Comparison of ENCODE assay signal across 19 mouse cellular contexts in the genomic region with DNA sequence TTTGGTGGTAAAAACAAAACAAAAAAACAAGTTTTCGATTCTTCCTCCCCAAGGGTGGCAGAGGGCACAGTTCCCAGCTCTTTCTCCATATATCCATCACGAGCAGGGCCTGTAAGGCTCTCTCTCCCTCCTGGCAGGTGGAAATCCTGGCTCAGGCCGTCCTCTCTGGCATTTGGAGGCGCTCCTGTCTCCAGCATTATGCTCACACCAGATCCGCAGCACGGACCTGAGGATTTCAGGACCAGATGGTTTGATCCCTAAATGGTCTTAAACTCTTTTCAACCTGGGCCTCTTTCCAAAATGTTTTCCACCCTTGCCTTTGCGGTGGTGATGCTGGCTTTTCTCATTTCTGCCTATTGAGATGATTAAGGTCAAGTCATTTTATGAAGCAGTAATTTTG. TPM values are rescaled to one million over a fixed set of nuclear protein-coding genes. Genes with fewer than 3 reads are reported as not detected.
A peak's percentile ranks its signal among the peaks of the same experiment; 100 is the strongest.
DNase-seq lines count a peak whose midpoint lies in the region; ATAC-seq and TF ChIP-seq lines count a peak whose summit lies in the region.
"Had no signal": no experiment of that assay in that cellular context is flagged by ENCODE, and none has a peak within 500 bp of the region (broad histone marks: within the 10 kb centered on the region; RNA-seq: fewer than 3 reads in every experiment).

No protein-coding gene starts in this region.

- no peak overlapping the region for H3K9ac ChIP-seq in hindbrain, postnatal 0 days (replicated peaks; ENCODE audit: low read length)
- H3K9ac ChIP-seq in hindbrain, embryonic 11.5 days (ENCODE audit: low read depth, low read length) = no peak overlapping the region
- no peak overlapping the region for H3K9ac ChIP-seq in limb, embryonic 13.5 days
- H3K9ac ChIP-seq: heart, embryonic 15.5 days; lung, embryonic 15.5 days had no signal

- peak; percentile 45; the same call in 1 of the 2 replicates for ATAC-seq in hindbrain, postnatal 0 days
- ATAC-seq in hindbrain, embryonic 11.5 days (ENCODE audit: low FRiP score) = no peak
- ATAC-seq in limb, embryonic 13.5 days (ENCODE audit: low FRiP score, low read depth) = no peak
- ATAC-seq: activated CD4-positive, CD25-positive, alpha-beta regulatory T cell, adult 4 months; inflammation-experienced regulatory T-cells, adult 6 months had no signal

- no peak for TF ChIP-seq POLR2A in brain, embryonic 14.5 days (IDR thresholded peaks at IDR 0.05; ENCODE audit: borderline replicate concordance, extremely low read depth, insufficient read depth, insufficient read length, poor library complexity, severe bottlenecking)

- H3K4me3 ChIP-seq in hindbrain, postnatal 0 days (ENCODE audit: low read length) = no peak overlapping the region
- no peak overlapping the region for H3K4me3 ChIP-seq in hindbrain, embryonic 11.5 days (ENCODE audit: low read depth, low read length)
- H3K4me3 ChIP-seq in limb, embryonic 13.5 days = no peak overlapping the region
- H3K4me3 ChIP-seq: heart, embryonic 15.5 days; lung, embryonic 15.5 days had no signal

- no peaks in the 10 kb centered on the region for H3K27me3 ChIP-seq in hindbrain, postnatal 0 days (ENCODE audit: insufficient read depth, low read length)
- no peaks in the 10 kb centered on the region for H3K27me3 ChIP-seq in hindbrain, embryonic 11.5 days (ENCODE audit: control insufficient read depth, insufficient read depth, low read length)
- H3K27me3 ChIP-seq in limb, embryonic 13.5 days = peaks cover 43% of the 10 kb centered on the region
- H3K27me3 ChIP-seq: heart, embryonic 15.5 days; lung, embryonic 15.5 days had no signal

- peak; percentile 47 for DNase-seq in hindbrain, postnatal 0 days (ENCODE audit: low spot score)
- DNase-seq in hindbrain, embryonic 11.5 days (ENCODE audit: low spot score) = no peak
- peak; percentile 64 for DNase-seq in brain, embryonic 14.5 days (ENCODE audit: low read depth)
- peak; percentile 95 for DNase-seq in cerebellum, adult 11-12 months
- DNase-seq in lung, postnatal 10 days = no peak
- no peak for DNase-seq in kidney, postnatal 25 days
- DNase-seq: kidney, postnatal 36 days; right cerebral cortex, postnatal 4 days; thymus, adult 2 months had no signal

- 50% methylated on average over 7 of the region's 7 CpGs for WGBS in hindbrain, postnatal 0 days
- 73% methylated on average over 7 of the region's 7 CpGs for WGBS in hindbrain, embryonic 11.5 days
- 25% methylated on average over 7 of the region's 7 CpGs for WGBS in limb, embryonic 13.5 days

- peak overlapping the region; percentile 48; the same call in 1 of the 2 replicates for H3K27ac ChIP-seq in hindbrain, postnatal 0 days
- H3K27ac ChIP-seq in hindbrain, embryonic 11.5 days (ENCODE audit: low read depth, low read length) = no peak overlapping the region
- H3K27ac ChIP-seq in limb, embryonic 13.5 days = peak overlapping the region; percentile 61; the same call in 1 of the 2 replicates
- H3K27ac ChIP-seq: heart, embryonic 15.5 days; lung, embryonic 15.5 days had no signal

- no peaks in the 10 kb centered on the region for H3K9me3 ChIP-seq in hindbrain, postnatal 0 days (ENCODE audit: low read length)
- H3K9me3 ChIP-seq in hindbrain, embryonic 11.5 days (ENCODE audit: control insufficient read depth, low read length) = no peaks in the 10 kb centered on the region
- no peaks in the 10 kb centered on the region for H3K9me3 ChIP-seq in limb, embryonic 13.5 days
- H3K9me3 ChIP-seq: heart, embryonic 15.5 days; lung, embryonic 15.5 days had no signal

- H3K4me1 ChIP-seq in hindbrain, postnatal 0 days (ENCODE audit: insufficient read depth, low read length) = peaks cover 8% of the 10 kb centered on the region; the same call in 1 of the 2 replicates
- no peaks in the 10 kb centered on the region for H3K4me1 ChIP-seq in hindbrain, embryonic 11.5 days (replicated peaks; ENCODE audit: control insufficient read depth, insufficient read depth, low read length)
- peaks cover 74% of the 10 kb centered on the region for H3K4me1 ChIP-seq in limb, embryonic 13.5 days

- no peak overlapping the region for H3K4me2 ChIP-seq in hindbrain, postnatal 0 days (ENCODE audit: low read depth, low read length)
- H3K4me2 ChIP-seq in hindbrain, embryonic 11.5 days (replicated peaks; ENCODE audit: low read depth, low read length) = no peak overlapping the region
- H3K4me2 ChIP-seq in limb, embryonic 13.5 days (replicated peaks) = no peak overlapping the region
- H3K4me2 ChIP-seq: heart, embryonic 15.5 days; liver, embryonic 11.5 days; lung, embryonic 15.5 days had no signal

- TF ChIP-seq CTCF in hindbrain, postnatal 0 days (IDR thresholded peaks at IDR 0.05; ENCODE audit: low read depth) = no peak
- TF ChIP-seq CTCF in brain, embryonic 14.5 days (IDR thresholded peaks at IDR 0.05; ENCODE audit: borderline replicate concordance, extremely low read depth, insufficient read depth, insufficient read length) = no peak

- no peaks in the 10 kb centered on the region for H3K36me3 ChIP-seq in hindbrain, postnatal 0 days (ENCODE audit: insufficient read depth, low read length)
- no peaks in the 10 kb centered on the region for H3K36me3 ChIP-seq in hindbrain, embryonic 11.5 days (ENCODE audit: control insufficient read depth, insufficient read depth, low read length)
- no peaks in the 10 kb centered on the region for H3K36me3 ChIP-seq in limb, embryonic 13.5 days
- H3K36me3 ChIP-seq: heart, embryonic 15.5 days; lung, embryonic 15.5 days had no signal

RNA-seq across cellular contexts. Expression of a gene that starts 7.5 kb away (rescaled TPM):
- not detected in 2 replicates for total RNA-seq in hindbrain, postnatal 0 days (2014; rRNA removed)
- polyA plus RNA-seq in hindbrain, postnatal 0 days (2015; fragmentation: Nextera tagmentation; extraction: Ambion mirVana) = 0.23 TPM in 1 of 2 replicates, not detected in the other
- not detected in 2 replicates for polyA plus RNA-seq in hindbrain, embryonic 11.5 days (2014; fragmentation: Nextera tagmentation; extraction: Ambion mirVana)
- 0.22 and 0.39 TPM in 2 replicates for polyA plus RNA-seq in brain, embryonic 14.5 days (2012; rRNA removed)
- polyA plus RNA-seq in limb, embryonic 13.5 days (2015; fragmentation: Nextera tagmentation; extraction: Ambion mirVana) = 0.18 TPM in 1 of 2 replicates, not detected in the other
- total RNA-seq: granulocyte monocyte progenitor cell, adult 5-6 weeks; layer of hippocampus, postnatal 25 days; megakaryocyte-erythroid progenitor cell, adult 5-6 weeks had no signal
- polyA plus RNA-seq: activated CD4-positive, CD25-positive, alpha-beta regulatory T cell, adult 4 months; cortical plate, adult 2 months; inflammation-experienced regulatory T-cells, adult 6 months; liver, embryonic 11.5 days; lung, embryonic 15.5 days; thymus, adult 2 months had no signal

Comparison
In these comparisons a context has a peak if more than half of its experiments do, and no peak if none do; other contexts are left out.
1. DNase-seq: peak in hindbrain, postnatal 0 days (single experiment), brain, embryonic 14.5 days (single experiment) and cerebellum, adult 11-12 months (single experiment); none in hindbrain, embryonic 11.5 days (single experiment), lung, postnatal 10 days (single experiment) and kidney, postnatal 25 days (0 of 2).